Mouse (Mus musculus): ENCODE data around the gene Mfap3.
A peak's percentile ranks its signal among the peaks of the same experiment; 100 is the strongest.

Gene Mfap3

DNA sequence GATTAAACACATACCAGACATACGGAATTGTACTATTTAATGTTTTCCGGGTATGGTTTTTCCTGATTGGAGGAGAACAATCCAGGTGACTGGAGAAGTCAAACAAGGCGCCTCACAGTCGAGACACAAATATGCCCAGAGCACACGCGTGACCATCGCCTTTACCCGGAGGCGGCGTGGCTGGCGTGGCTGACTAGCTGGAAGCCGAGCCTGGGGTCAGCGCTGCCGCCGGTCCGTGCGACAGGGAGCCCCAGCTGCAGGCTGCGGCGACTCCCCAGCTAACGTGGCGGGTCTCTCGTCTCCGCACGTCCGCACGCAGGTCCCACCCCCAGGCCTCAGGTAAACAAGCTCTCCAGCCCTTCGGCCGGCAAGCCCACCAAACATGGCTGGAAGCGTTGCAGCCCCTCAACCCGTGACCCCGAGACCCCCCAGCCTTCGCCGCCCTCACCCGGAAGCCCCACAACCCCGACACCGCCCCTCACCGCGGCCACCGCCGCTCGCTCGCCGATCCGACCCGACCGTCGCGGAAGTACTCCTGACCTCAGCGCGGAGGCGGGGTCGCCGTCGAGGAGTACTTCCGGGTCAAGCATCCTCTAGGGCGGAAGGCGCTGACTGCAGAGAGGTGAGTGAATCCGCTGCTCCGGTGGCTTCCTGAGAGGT is at the start of gene Mfap3, which contains the start of gene Fam114a2:
TSS of gene Mfap3 (plus strand) at position 574 of the 660 bp plus-strand sequence.
TSS of gene Fam114a2 (minus strand) at position 527 of the 660 bp plus-strand sequence.
- DNase-seq, result peak; percentile 96

DNA sequence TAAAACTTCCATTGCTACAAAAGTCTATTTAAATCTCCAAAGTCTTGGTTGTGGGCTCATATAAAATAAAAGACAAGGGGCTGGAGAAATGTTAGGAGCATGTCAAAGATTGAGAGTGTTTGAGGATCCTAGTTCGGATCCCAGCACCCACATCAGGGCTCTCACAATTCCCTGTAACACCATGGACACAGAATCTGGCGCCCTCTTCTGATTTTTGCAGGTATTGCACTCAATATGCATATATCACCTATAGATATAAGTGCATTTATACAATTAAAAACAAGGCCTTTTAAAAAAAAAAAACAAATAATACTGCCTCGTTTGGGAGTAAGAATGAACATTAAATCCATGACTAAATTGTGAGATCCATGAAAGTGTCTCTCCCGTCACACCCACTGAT is 49.8 kb upstream of the Mfap3 start:
- no peak for DNase-seq

DNA sequence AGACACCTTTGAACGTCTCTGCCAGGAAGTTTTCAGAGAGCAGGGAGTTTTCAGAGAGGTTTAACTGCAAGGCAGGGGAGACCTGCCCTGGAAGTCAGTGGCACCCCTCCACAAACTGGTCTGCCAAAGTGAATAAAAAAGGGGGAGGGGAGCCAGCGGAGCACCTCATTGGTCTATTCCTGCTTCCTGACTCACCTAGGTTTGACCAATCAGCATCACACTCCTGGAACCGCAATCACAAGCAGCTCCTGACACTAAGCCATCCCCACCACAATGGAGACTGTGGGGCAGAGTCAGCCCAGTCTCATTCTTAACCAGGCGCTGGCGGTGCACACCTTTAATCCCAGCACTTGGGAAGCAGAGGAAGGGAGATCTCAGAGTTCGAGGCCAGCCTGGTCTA is 48.4 kb upstream of the Mfap3 start:
- DNase-seq, result no peak

DNA sequence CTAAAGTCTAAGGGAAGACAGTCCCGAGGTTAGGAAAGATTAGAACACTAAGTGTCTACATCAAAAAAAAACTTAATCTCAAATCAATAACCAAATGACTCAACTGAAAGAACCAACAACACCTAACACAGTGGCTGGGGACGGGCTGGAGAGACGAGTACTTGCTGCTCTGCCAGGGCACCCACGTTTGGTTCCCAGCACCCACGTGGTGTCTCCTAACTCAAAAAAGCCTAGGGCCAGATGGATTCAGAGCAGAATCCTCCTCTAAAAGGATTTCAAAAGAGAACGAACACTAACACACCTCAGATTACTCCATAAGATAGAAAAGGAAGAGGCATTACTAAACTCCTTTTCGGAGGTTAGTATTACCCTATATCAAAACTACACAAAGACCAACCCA is 47.5 kb upstream of the Mfap3 start:
- no peak for DNase-seq

DNA sequence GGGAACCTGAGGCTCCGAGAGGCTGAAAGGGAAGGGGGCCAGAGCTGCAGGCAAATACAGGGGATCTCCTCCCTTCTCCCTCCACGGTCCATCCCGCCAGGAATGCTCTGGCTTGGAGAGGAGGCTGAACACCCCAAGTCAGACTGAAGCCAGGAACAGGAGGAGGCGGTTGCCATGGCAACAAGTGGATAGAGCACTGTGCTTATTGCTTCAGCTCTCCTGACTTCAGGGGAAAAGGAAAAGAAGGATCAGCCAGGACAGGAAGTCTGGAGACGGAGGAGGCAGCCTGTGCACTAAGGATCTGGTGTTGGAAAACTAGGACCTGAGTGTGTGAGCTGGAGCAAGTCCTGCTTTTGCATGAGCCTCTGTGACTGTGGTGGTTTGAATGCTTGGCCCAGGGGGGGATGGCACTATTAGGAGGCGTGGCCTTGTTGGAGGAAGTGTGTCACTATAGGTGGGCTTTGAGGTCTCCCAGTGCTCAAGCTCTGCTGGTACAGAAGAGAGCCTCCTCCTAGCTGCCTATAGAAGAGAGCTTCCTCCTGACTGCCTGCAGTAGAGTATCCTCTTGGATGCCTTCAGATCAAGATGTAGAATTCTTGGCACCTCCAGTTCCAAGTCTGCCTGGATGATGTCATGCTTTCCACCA is 44.0 kb upstream of the Mfap3 start:
- DNase-seq, result no peak

DNA sequence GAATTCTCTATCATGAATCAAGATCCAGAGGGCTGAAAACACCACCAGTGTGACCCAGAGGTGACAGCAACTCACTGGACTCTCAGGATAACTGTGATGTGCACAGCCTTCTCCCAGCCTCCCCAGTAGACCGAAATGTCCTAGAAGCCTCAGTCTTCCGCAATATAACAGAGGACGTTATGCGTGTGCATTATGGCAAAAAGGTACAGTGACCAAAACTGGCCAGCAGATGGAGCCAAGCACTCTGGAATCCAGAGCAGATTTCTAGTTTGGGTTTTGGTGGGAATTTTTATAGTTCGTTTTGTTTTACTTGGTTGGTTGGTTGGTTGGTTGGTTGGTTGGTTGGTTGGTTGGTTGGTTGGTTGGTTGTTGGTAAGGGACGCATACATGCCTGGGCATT is 43.3 kb upstream of the Mfap3 start:
- DNase-seq, result peak; percentile 57

GRCm38 (mm10) chr11:57478077-57478476 is 40.4 kb upstream of the Mfap3 start:
- DNase-seq, result no peak

- DNase-seq, result no peak
Observed at GRCm38 (mm10) chr11:57488436-57488835, 30.0 kb upstream of the Mfap3 start.

DNA sequence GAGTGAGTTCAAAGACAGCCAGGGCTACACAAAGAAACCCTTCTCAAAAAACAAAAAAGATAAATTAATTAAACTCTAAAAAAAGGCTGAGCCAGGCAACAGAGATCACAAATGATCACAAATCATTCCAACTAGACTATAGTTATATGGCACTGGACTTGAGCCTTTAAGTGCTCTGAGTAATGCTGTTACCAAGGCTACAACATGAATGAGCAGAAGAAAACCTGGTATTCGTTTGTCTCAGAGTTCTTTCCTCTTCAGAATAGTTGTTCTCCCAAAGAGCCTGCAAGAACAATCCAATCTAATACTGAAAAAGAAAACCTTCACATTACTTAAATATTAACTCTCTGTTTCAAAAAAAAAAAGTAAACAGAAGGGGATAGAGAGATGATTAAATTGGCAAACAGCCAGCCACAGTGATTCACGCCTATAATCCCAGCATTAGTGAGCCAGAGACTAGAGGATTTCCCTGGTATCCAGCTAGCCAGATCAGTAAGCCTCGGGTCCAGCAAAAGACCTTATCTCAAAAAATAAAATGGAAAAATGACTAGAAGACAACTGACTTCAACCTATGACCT is 21.9 kb upstream of the Mfap3 start:
- no peak for DNase-seq

DNA sequence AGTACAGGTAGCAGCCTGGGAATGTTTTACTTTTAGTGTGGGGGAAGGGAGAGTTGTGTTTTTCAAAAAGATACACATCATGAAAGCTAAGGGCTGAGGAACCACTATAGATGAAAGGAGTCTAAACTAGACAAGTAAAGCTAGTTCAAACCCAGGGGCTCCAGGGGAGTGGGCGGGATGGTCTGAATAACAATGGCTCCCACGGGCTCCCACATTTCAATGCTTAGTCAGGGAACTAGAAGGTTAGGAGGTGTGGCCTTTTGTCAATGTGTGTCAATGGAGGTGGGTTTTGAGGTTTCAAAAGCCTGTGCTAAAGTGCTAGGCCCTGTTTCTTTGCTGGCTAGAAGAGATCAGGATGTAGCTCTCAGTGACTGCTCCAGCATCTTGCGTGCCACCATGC is 20.8 kb upstream of the Mfap3 start:
- DNase-seq, result no peak

GRCm38 (mm10) chr11:57498215-57498614 is 20.2 kb upstream of the Mfap3 start:
- DNase-seq, result no peak

DNA sequence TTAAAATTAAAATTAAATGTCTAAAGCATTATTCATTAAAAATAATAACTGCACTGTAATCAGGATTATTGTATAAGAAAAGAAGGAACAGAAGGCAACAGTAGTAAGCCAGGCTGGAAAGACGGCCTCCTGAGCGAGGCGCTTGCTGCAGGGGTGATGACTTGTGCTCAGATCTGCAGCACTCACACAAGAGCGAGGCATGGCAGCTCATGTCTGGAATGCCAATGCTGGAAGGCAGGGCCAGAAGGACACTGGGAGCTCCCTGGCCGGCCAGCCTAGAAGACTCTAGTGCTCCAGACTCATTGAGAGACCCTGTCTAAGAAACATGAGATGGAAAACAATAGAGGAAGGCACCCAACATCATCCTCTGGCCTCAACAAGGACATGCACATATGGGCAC is 15.3 kb upstream of the Mfap3 start:
- no peak for DNase-seq

GRCm38 (mm10) chr11:57506899-57507298 is 11.6 kb upstream of the Mfap3 start:
- no peak for DNase-seq

DNA sequence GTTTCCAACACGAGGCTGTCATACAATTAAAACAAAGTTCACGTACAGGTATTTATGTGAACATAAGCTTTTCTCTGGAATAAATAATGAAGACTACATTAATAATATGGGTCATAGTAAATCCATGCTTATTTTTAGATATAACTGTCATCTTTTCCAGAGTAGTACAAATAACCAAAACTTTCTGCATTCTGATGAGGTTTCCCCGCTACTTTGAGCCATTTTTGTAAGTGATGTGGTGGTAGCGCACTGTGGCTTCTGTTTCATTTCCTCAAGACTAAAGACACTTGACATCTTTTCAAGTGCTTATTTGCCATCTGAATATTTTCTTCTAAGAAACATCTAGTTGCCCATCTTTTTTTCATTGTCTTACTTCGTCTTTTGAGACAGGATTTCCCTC is 3.2 kb upstream of the Mfap3 start:
- no peak for DNase-seq

GRCm38 (mm10) chr11:57516946-57517441 is 1.5 kb upstream of the Mfap3 start:
- DNase-seq, result peak; percentile 8

GRCm38 (mm10) chr11:57518751-57519148 is 286 bp downstream of the Mfap3 start:
- DNase-seq, result no peak

DNA sequence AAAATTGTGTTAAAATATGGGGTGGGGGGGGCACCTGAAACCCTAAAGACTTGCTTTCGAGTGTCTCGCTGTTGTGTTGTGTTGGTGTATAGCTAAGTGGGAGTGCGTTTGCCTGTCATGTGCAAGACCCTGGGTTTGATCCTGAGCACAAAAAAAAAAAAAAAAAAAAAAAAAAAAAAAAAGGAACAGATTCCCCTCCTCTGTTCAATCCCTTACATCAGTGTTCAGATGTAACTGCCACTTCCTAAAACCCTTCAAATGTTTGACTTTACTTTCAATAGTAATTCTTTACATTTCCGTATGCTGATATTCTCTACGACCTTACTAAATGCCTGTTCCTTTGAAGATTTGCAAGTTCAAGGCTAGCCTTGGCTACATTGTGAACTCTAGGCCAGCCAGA is 840 bp downstream of the Mfap3 start:
- no peak for DNase-seq

GRCm38 (mm10) chr11:57521206-57521605 is 2.7 kb downstream of the Mfap3 start:
- DNase-seq, result no peak

DNA sequence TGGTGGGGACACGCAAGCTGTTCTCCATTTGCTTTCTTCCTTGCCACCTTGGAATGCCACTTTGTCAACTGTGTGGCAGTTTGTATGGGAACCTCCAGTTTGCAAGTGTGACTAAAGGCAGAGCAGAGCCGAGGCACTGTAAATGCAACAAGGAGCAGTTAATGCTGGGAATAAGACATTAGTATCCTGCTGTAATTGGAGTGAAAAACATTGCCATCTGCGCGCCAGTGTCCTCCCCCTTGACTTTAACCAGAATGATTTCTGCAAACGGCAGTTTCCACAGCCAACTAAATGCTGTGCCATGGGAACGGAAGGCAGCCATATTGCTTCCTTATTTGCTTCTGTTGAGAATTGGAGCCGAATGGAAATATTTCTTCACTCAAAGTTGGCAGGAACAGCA is 3.6 kb downstream of the Mfap3 start:
- DNase-seq, result peak; percentile 19

DNA sequence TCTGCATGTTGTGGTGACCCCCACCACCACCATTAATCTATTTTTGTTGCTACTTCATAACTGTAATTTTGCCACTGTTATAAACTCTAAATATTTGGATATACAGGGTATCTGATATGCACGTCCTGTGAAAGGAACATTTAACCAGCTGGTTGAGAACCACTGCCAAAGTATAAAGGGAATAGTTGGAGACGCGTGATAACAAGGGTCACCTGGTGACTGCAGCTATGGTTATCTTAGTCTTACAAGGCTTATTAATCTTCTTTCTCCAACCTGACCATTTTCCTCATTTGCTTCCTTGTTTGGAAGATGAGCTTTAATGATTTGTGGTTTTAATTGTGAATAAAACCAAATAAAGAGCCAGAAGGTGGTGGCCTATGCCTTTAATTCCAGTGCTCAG is 5.0 kb downstream of the Mfap3 start:
- no peak for DNase-seq

GRCm38 (mm10) chr11:57524597-57524996 is 6.1 kb downstream of the Mfap3 start:
- no peak for DNase-seq

- no peak for DNase-seq
Observed at GRCm38 (mm10) chr11:57525900-57526299, 7.4 kb downstream of the Mfap3 start.

DNA sequence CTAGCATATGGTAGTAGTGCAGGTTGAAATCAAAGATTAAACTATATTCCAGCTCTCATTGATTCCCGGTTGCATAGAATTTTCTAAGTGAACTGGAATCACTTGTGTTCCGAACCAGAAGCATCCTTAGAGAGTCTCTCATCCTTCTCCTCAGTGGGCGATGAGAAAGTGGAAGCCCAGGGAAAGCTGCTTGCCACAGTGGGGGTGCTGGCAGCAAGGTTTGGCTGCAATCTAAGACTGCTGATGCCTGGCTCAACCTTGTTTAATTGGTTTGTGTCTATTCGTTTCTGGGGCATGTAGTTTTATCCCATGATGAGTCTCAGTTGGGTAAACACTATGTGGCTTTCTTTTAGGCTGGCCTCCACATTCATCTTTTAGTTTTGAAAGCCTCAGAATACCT is 9.0 kb downstream of the Mfap3 start:
- no peak for DNase-seq

DNA sequence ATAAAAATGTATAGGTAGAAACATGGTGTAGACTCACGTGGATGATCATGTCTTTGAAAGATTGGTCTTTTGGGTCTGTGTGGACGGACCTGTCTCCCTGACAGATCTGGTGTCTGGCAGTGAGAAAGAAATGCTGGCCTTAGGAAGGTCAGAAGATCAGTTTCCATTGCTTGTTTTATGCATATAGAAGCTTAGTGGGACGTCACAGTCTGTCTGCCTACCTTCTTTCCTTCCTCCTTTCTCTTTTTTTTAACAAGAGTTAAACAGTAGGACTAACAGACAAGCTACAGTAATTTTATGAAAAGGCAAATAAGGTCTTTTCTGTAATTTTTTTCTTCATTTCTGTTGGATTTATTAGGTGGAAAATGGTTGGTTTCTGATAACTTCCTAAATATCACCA is 10.6 kb downstream of the Mfap3 start:
- DNase-seq, result no peak
